Mouse (Mus musculus) NIH3T3 (cell line): ENCODE measurements at regions not wholly inside any gene's neighbourhood (a gene's known extent, or its start where the extent isn't known, plus 50 kb on each side); places are given as distances from the start of the nearest gene placed in this dataset.

Source experiments
- DNase-seq: peaks from one replicate; pipeline ENCODE4 v3.0.0-alpha.2; 2012; ENCODE audit warnings: low read depth

GRCm38 (mm10) chr1:78876156-78876555 is 59.6 kb downstream of the Kcne4 start:
- no peak for DNase-seq

DNA sequence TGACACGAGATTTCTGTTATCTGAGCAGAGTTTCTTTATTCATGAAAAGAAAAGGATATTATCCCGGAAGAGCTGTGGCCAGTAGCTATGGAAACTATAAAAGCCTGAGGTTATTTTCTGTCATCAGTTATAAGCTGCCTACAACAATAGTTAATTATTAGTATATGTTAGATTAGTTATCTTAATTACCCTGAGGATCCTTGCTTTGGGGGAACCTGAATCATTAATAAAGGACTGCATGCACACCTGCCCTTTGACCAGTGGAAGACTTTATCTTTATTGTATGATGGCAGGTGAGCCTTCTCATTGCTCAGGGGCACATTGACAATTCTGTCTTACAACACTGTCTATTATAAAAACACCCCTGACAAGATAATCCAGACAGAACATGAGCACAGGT is 62.7 kb downstream of the Kcne4 start:
- DNase-seq = no peak

GRCm38 (mm10) chr1:78882455-78882854 is 65.9 kb downstream of the Kcne4 start:
- no peak for DNase-seq

DNA sequence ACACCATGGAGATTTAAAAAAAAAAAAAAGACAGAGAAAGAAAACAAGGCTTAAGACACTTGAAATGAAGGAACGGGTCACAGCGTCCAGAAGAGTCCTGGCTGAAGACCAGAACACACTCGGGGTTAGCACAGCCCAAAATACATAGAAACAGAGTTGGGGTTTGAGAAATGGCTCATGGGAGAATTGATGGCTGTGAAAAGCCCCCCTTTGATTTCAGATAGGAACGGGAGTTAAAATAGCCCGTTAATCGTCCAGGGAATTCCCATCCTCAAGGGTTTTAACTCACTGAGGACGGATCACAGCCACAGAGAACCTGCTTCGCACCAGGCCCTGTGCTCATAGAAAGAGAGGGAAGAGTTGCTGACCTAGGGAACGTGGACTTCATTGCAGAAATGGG is 72.7 kb downstream of the Kcne4 start:
- no peak for DNase-seq

DNA sequence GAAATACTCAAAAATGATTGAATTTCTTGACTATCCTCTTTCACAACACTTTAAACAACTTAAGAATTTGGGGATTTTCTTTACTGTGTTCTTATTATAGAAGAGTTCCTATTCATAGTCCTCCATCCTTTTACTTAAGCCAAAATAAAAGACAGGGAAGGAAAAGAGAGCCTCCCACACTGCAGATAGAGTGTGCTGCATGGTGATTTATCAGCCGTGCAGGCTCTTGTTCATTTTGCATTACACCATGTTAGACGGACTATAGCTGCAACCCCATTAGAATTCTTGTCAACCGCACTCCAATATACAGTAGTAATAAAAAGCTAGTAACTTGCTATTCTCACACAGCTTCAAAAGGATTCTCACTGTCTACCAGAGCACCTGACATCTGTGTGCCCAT is 74.8 kb downstream of the Kcne4 start:
- DNase-seq = no peak

GRCm38 (mm10) chr1:78894301-78894700 is 77.7 kb downstream of the Kcne4 start:
- no peak for DNase-seq

DNA sequence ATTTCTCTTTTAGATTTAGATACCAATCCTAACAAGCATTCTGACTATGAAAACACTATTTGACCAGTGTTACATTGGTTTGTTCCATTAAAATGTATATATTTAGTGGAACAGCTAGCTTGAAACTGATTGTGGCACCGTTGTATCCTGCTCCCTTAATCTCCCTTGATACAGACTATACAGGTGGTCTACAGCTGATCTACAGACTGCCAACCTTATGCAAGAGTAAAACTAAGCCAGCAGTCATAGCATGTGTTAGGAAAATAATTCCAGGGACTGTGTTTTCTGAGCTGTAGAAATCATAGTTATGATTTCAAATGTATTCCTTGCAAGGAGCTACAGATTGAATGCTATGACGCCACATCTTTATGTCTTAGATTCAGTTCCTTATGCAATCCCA is 78.6 kb downstream of the Kcne4 start:
- DNase-seq = no peak

DNA sequence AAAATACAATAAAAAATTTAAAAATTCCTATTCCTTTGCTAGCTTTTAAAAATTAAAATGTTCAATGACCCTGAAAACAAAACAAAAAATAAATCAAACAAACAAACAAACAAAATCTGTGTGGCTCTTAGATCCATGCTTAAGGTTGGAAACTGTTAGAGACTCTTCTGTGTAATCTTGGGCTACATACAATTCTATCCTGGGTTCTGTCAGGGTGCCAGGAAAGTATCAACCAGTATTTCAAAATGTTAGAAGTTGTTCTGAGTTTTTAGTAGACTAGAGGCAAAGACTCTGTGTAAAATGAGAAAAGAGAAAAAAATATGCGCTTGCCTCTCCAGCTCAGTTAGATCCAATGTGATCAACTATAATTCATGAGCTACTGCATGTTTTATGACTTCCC is 91.0 kb downstream of the Kcne4 start:
- peak; percentile 4 for DNase-seq

DNA sequence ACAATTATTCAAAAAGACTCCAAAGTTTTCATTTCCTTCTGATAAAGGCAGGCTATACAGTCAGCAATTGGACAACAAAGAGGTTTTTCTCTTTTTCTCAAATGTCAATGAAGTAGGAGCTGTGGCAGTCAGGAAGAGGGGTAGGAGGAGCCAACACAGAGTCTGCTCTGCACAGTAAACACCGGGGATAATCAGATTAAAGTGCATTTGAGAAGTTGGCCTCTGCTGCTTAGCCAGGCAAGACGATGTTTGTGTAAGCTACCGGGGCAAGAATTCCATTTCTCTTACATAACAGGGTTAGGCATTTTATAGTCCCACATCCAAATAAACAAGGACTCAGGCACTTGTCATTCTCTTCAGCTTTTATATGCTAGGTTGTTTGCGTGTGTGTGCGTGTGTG is 91.4 kb downstream of the Kcne4 start:
- DNase-seq = no peak

- DNase-seq = peak; percentile 4
These were observed 97.2 kb downstream of the Kcne4 start for GRCm38 (mm10) chr1:78913791-78914190.

GRCm38 (mm10) chr1:78919863-78920262 is 103.3 kb downstream of the Kcne4 start:
- DNase-seq = no peak

GRCm38 (mm10) chr1:78929975-78930374 is 113.4 kb downstream of the Kcne4 start:
- DNase-seq = no peak

GRCm38 (mm10) chr1:78939871-78940270 is 123.3 kb downstream of the Kcne4 start:
- DNase-seq = no peak

GRCm38 (mm10) chr1:78945588-78945987 is 129.0 kb downstream of the Kcne4 start:
- DNase-seq = no peak

DNA sequence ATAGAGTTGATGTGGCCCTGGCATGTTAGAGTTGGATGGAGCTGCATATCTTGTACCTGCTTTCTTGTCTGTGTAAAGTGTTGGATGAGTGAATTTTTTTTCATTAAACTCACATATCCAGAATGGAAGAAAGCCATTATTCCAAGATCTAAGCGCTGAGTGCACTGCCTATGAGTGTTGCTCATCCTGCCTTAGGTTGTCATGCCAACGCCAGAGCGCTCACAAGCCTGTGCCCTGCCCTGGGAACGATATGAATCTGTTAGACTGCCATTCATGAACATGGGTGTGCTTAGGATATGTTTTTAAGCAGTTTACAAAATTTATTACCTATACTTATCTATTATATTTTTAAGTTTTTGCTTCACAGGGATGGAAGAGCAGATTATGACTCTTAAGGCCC is 163.5 kb downstream of the Kcne4 start:
- DNase-seq = no peak
